Mouse (Mus musculus): Measurements from ENCODE around the gene Lrp1.

GRCm38 (mm10) chr10:127521611-127522080 lies 99.3 kb downstream of the Lrp1 start:
- TF ChIP-seq TAL1 (IDR thresholded peaks at IDR 0.05; ENCODE audit: low read length) (no peak), GATA1 (IDR thresholded peaks at IDR 0.05; ENCODE audit: low read length) (no peak)
